Mouse (Mus musculus) embryonic facial prominence, embryonic 14.5 days (tissue): ENCODE results near the gene Acp6. TPM values are rescaled to one million over a fixed set of nuclear protein-coding genes. Genes with fewer than 3 reads are reported as not detected.
A peak's percentile ranks its signal among the peaks of the same experiment; 100 is the strongest.

Experiments
- ATAC-seq: fragments of 200-750 bp; cut with Nextera tagmentation; 2 replicates; pipeline ENCODE4 v1.8.0; 2017; ENCODE audit warnings: low read depth, moderate number of reproducible peaks, moderate TSS enrichment
- DNase-seq: peaks from one replicate; pipeline ENCODE4 v3.0.0-alpha.2; 2015; ENCODE audit warnings: low spot score
- H3K27ac ChIP-seq: fragments of 300-500 bp; sonication (generic); replicated peaks from 2 replicates; pipeline ENCODE4 v1.5.1; 2014; ENCODE audit warnings: low read depth, mild to moderate bottlenecking, low read length, moderate library complexity
- H3K27me3 ChIP-seq: fragments of 300-500 bp; sonication (generic); replicated peaks from 2 replicates; pipeline ENCODE4 v1.6.1; 2014; ENCODE audit warnings: low read length; ENCODE audit not compliant: control insufficient read depth, insufficient read depth
- H3K36me3 ChIP-seq: fragments of 300-500 bp; sonication (generic); 2 replicates; pipeline ENCODE4 v1.6.1; 2014; ENCODE audit warnings: low read length, mixed read lengths; ENCODE audit not compliant: control insufficient read depth, insufficient read depth
- H3K4me1 ChIP-seq: fragments of 300-500 bp; sonication (generic); 2 replicates; pipeline ENCODE4 v1.6.1; 2014; ENCODE audit warnings: antibody characterized with exemption, low read length; ENCODE audit not compliant: control insufficient read depth, insufficient read depth
- H3K4me2 ChIP-seq: fragments of 300-500 bp; sonication (generic); 2 replicates; pipeline ENCODE4 v1.6.1; 2014; ENCODE audit warnings: low read depth, mild to moderate bottlenecking, low read length, moderate library complexity, mixed read lengths
- H3K4me3 ChIP-seq: fragments of 300-500 bp; sonication (generic); 2 replicates; pipeline ENCODE4 v1.5.1; 2014; ENCODE audit warnings: low read depth, mild to moderate bottlenecking, low read length
- H3K9ac ChIP-seq: fragments of 300-500 bp; sonication (generic); 2 replicates; pipeline ENCODE4 v1.6.1; 2014; ENCODE audit warnings: low read depth, mild to moderate bottlenecking, low read length, moderate library complexity, mixed read lengths
- H3K9me3 ChIP-seq: fragments of 300-500 bp; sonication (generic); 2 replicates; pipeline ENCODE4 v1.6.1; 2016; ENCODE audit warnings: low read length; ENCODE audit not compliant: control insufficient read depth
- WGBS: fragments of 180-500 bp; shearing (Covaris S2); extraction: QIAGEN DNeasy Blood & Tissue Kit; methylation state at CpG from one replicate; pipeline ENCODE4 v1.1.7; 2014; 5-methylcytosine and 5-hydroxymethylcytosine counted together
- polyA plus RNA-seq: library from polyadenylated mRNA; unstranded; fragments of >200 nt; fragmentation: Nextera tagmentation; extraction: Ambion mirVana; gene quantifications from 2 replicates; pipeline ENCODE4 v1.2.1, GENCODE M21; 2014

Gene Acp6
- polyA plus RNA-seq, 1 experiment from 2014 or later: 31.5 TPM

- DNase-seq (no peak), ATAC-seq (no peak)
- no peak overlapping the region for H3K4me3 ChIP-seq
- no peak overlapping the region for H3K9ac ChIP-seq
- 64% methylated on average over 9 of the region's 9 CpGs for WGBS
- H3K27ac ChIP-seq: no peak overlapping the region
- no peaks in the 10 kb centered on the region for H3K4me1 ChIP-seq
- H3K4me2 ChIP-seq: no peak overlapping the region
- 0 out of 2 replicates have a peak, but pooled peaks cover 16% of the 10 kb centered on the region for H3K36me3 ChIP-seq
- H3K27me3 ChIP-seq: no peaks in the 10 kb centered on the region
- no peaks in the 10 kb centered on the region for H3K9me3 ChIP-seq
These were observed 13.7 kb downstream of the Acp6 start for GRCm38 (mm10) chr3:97172231-97172630.

GRCm38 (mm10) chr3:97172632-97173031 lies 14.1 kb downstream of the Acp6 start:
- Histone ChIP-seq H3K4me3 (no peak overlapping the region), H3K27ac (no peak overlapping the region), H3K27me3 (no peaks in the 10 kb centered on the region), H3K9me3 (no peaks in the 10 kb centered on the region), H3K4me2 (no peak overlapping the region), H3K36me3 (peaks cover 18% of the 10 kb centered on the region; the same call in 1 of the 2 replicates), H3K4me1 (no peaks in the 10 kb centered on the region), H3K9ac (no peak overlapping the region)
- DNase-seq: no peak
- WGBS: 82% methylated on average over 5 of the region's 5 CpGs
- no peak for ATAC-seq

- Histone ChIP-seq H3K36me3 (peaks cover 19% of the 10 kb centered on the region; the same call in 1 of the 2 replicates), H3K4me1 (no peaks in the 10 kb centered on the region; the same call in 1 of the 2 replicates), H3K4me3 (no peak overlapping the region), H3K27me3 (no peaks in the 10 kb centered on the region), H3K9ac (no peak overlapping the region), H3K9me3 (no peaks in the 10 kb centered on the region), H3K27ac (no peak overlapping the region), H3K4me2 (no peak overlapping the region)
- 76% methylated on average over 6 of the region's 6 CpGs for WGBS
- DNase-seq (no peak), ATAC-seq (no peak)
These were observed 20.3 kb downstream of the Acp6 start for GRCm38 (mm10) chr3:97178885-97179284.

GRCm38 (mm10) chr3:97180527-97180926 lies 21.9 kb downstream of the Acp6 start:
- H3K9ac ChIP-seq: no peak overlapping the region
- H3K9me3 ChIP-seq: no peaks in the 10 kb centered on the region
- DNase-seq (no peak), ATAC-seq (no peak)
- no peak overlapping the region for H3K4me2 ChIP-seq
- H3K36me3 ChIP-seq: peaks cover 19% of the 10 kb centered on the region; the same call in 1 of the 2 replicates
- WGBS: 44% methylated on average over 6 of the region's 6 CpGs
- no peaks in the 10 kb centered on the region for H3K27me3 ChIP-seq
- no peak overlapping the region for H3K27ac ChIP-seq
- no peaks in the 10 kb centered on the region; the same call in 1 of the 2 replicates for H3K4me1 ChIP-seq
- no peak overlapping the region for H3K4me3 ChIP-seq

GRCm38 (mm10) chr3:97183810-97184209 lies 25.2 kb downstream of the Acp6 start:
- no peaks in the 10 kb centered on the region for H3K9me3 ChIP-seq
- no peak overlapping the region for H3K27ac ChIP-seq
- ATAC-seq (no peak), DNase-seq (no peak)
- no peaks in the 10 kb centered on the region for H3K27me3 ChIP-seq
- H3K9ac ChIP-seq: no peak overlapping the region
- 39% methylated on average over 3 of the region's 3 CpGs for WGBS
- H3K4me1 ChIP-seq: no peaks in the 10 kb centered on the region; the same call in 1 of the 2 replicates
- no peaks in the 10 kb centered on the region for H3K36me3 ChIP-seq
- H3K4me2 ChIP-seq: no peak overlapping the region
- H3K4me3 ChIP-seq: no peak overlapping the region

- ATAC-seq (0 out of 2 replicates have a peak, but pooled peaks have one; percentile 27), DNase-seq (peak; percentile 88)
- no peak overlapping the region for H3K9ac ChIP-seq
- H3K4me1 ChIP-seq: no peaks in the 10 kb centered on the region; the same call in 1 of the 2 replicates
- H3K27ac ChIP-seq: no peak overlapping the region
- no peaks in the 10 kb centered on the region for H3K27me3 ChIP-seq
- no peak overlapping the region for H3K4me3 ChIP-seq
- H3K9me3 ChIP-seq: no peaks in the 10 kb centered on the region
- no peaks in the 10 kb centered on the region for H3K36me3 ChIP-seq
- no peak overlapping the region for H3K4me2 ChIP-seq
- 43% methylated on average over 10 of the region's 10 CpGs for WGBS
These were observed 26.7 kb downstream of the Acp6 start for GRCm38 (mm10) chr3:97185098-97185860.

GRCm38 (mm10) chr3:97196571-97196970 lies 38.0 kb downstream of the Acp6 start:
- no peaks in the 10 kb centered on the region for H3K9me3 ChIP-seq
- H3K27me3 ChIP-seq: no peaks in the 10 kb centered on the region
- DNase-seq (no peak), ATAC-seq (no peak)
- H3K27ac ChIP-seq: no peak overlapping the region
- H3K36me3 ChIP-seq: no peaks in the 10 kb centered on the region
- H3K4me2 ChIP-seq: no peak overlapping the region
- WGBS: 88% methylated on average over 8 of the region's 8 CpGs
- H3K9ac ChIP-seq: no peak overlapping the region
- H3K4me3 ChIP-seq: no peak overlapping the region
- H3K4me1 ChIP-seq: no peaks in the 10 kb centered on the region

- WGBS: 27% methylated on average over 4 of the region's 4 CpGs
- Histone ChIP-seq H3K27ac (no peak overlapping the region), H3K4me3 (no peak overlapping the region)
These were observed 40.7 kb downstream of the Acp6 start for GRCm38 (mm10) chr3:97199261-97199660.

GRCm38 (mm10) chr3:97201943-97202342 lies 43.4 kb downstream of the Acp6 start:
- peak; percentile 45; the same call in 1 of the 2 replicates for ATAC-seq
- Histone ChIP-seq H3K9me3 (no peaks in the 10 kb centered on the region), H3K4me2 (no peak overlapping the region), H3K27ac (no peak overlapping the region), H3K36me3 (peaks cover 31% of the 10 kb centered on the region), H3K9ac (no peak overlapping the region), H3K27me3 (no peaks in the 10 kb centered on the region), H3K4me3 (no peak overlapping the region), H3K4me1 (no peaks in the 10 kb centered on the region)
- DNase-seq: peak; percentile 76
- 32% methylated on average over 5 of the region's 5 CpGs for WGBS

More at GRCm38 (mm10) chr3:97199261-97199660, 40.7 kb downstream of the Acp6 start:
- Histone ChIP-seq H3K4me2 (no peak overlapping the region), H3K9ac (no peak overlapping the region), H3K27me3 (no peaks in the 10 kb centered on the region), H3K4me1 (no peaks in the 10 kb centered on the region), H3K9me3 (no peaks in the 10 kb centered on the region), H3K36me3 (peaks cover 5% of the 10 kb centered on the region; the same call in 1 of the 2 replicates)
- no peak for ATAC-seq
- no peak for DNase-seq
